Comparison of ENCODE assay signal across 20 mouse cellular contexts in genomic region chr6:124937493-124937892, GRCm38 (mm10). TPM values are rescaled to one million over a fixed set of nuclear protein-coding genes. Genes with fewer than 3 reads are reported as not detected.
DNase-seq lines count a peak whose midpoint lies in the region; ATAC-seq and TF ChIP-seq lines count a peak whose summit lies in the region.
"Had no signal": no experiment of that assay in that cellular context is flagged by ENCODE, and none has a peak within 500 bp of the region (broad histone marks: within the 10 kb centered on the region; RNA-seq: fewer than 3 reads in every experiment).

No protein-coding gene starts in this region.

- WGBS in hindbrain, postnatal 0 days, result 81% methylated on average over 2 of the region's 2 CpGs
- WGBS in hindbrain, embryonic 12.5 days, result 94% methylated on average over 2 of the region's 2 CpGs
- WGBS in stomach, postnatal 0 days, result 47% methylated on average over 2 of the region's 2 CpGs
- WGBS in forebrain, embryonic 10.5 days, result 90% methylated on average over 2 of the region's 2 CpGs

- H3K4me1 ChIP-seq in hindbrain, postnatal 0 days (ENCODE audit: insufficient read depth, low read length), result peaks cover under 1% of the 10 kb centered on the region; the same call in 1 of the 2 replicates
- peaks cover 6% of the 10 kb centered on the region for H3K4me1 ChIP-seq in hindbrain, embryonic 12.5 days
- H3K4me1 ChIP-seq in ES-Bruce4 (ENCODE audit: control insufficient read depth, insufficient read depth, low read length), result no peaks in the 10 kb centered on the region
- peaks cover under 1% of the 10 kb centered on the region; the same call in 1 of the 2 replicates for H3K4me1 ChIP-seq in stomach, postnatal 0 days (replicated peaks; ENCODE audit: control insufficient read depth, insufficient read depth)
- H3K4me1 ChIP-seq in forebrain, embryonic 10.5 days, result peaks cover 12% of the 10 kb centered on the region

- ATAC-seq in hindbrain, postnatal 0 days, result 0 out of 2 replicates have a peak, but pooled peaks have one; percentile 6
- ATAC-seq in hindbrain, embryonic 12.5 days (ENCODE audit: low FRiP score), result no peak
- peak; percentile 22; the same call in 1 of the 2 replicates for ATAC-seq in stomach, postnatal 0 days (ENCODE audit: low FRiP score, low TSS enrichment)
- ATAC-seq: forebrain, embryonic 15.5 days; inflammation-experienced regulatory T-cells, adult 6 months had no signal

- no peak overlapping the region for H3K4me2 ChIP-seq in hindbrain, postnatal 0 days (ENCODE audit: low read depth, low read length)
- no peak overlapping the region for H3K4me2 ChIP-seq in hindbrain, embryonic 12.5 days (replicated peaks)
- H3K4me2 ChIP-seq in stomach, postnatal 0 days (replicated peaks; ENCODE audit: low read depth), result no peak overlapping the region
- H3K4me2 ChIP-seq: embryonic facial prominence, embryonic 15.5 days; forebrain, embryonic 15.5 days; heart, embryonic 12.5 days; hindbrain, embryonic 15.5 days had no signal

- TF ChIP-seq CTCF in hindbrain, postnatal 0 days (IDR thresholded peaks at IDR 0.05; ENCODE audit: low read depth), result no peak
- no peak for TF ChIP-seq CTCF in ES-Bruce4 (IDR thresholded peaks at IDR 0.05; ENCODE audit: low read depth, low read length)
- TF ChIP-seq CTCF in stomach, postnatal 0 days (IDR thresholded peaks at IDR 0.05; ENCODE audit: low read depth), result no peak

- TF ChIP-seq POLR2A in ES-Bruce4 (IDR thresholded peaks at IDR 0.05; ENCODE audit: insufficient read depth, low read length), result no peak

- H3K27ac ChIP-seq in hindbrain, postnatal 0 days, result no peak overlapping the region
- H3K27ac ChIP-seq in hindbrain, embryonic 12.5 days, result no peak overlapping the region
- peak overlapping the region; percentile 63 for H3K27ac ChIP-seq in ES-Bruce4 (ENCODE audit: insufficient read depth, low read length)
- peak overlapping the region; percentile 49; the same call in 1 of the 2 replicates for H3K27ac ChIP-seq in stomach, postnatal 0 days (replicated peaks)
- no peak overlapping the region for H3K27ac ChIP-seq in forebrain, embryonic 10.5 days
- H3K27ac ChIP-seq: embryonic facial prominence, embryonic 15.5 days; forebrain, embryonic 15.5 days; hindbrain, embryonic 10.5 days; hindbrain, embryonic 15.5 days had no signal

- H3K9ac ChIP-seq in hindbrain, postnatal 0 days (replicated peaks; ENCODE audit: low read length), result no peak overlapping the region
- H3K9ac ChIP-seq in hindbrain, embryonic 12.5 days, result no peak overlapping the region
- no peak overlapping the region for H3K9ac ChIP-seq in ES-Bruce4 (ENCODE audit: low read depth, poor library complexity, severe bottlenecking)
- H3K9ac ChIP-seq in stomach, postnatal 0 days (ENCODE audit: low read length), result no peak overlapping the region
- H3K9ac ChIP-seq: embryonic facial prominence, embryonic 15.5 days; forebrain, embryonic 15.5 days; heart, embryonic 12.5 days; hindbrain, embryonic 15.5 days had no signal

- peaks cover 30% of the 10 kb centered on the region for H3K36me3 ChIP-seq in hindbrain, postnatal 0 days (ENCODE audit: insufficient read depth, low read length)
- peaks cover 64% of the 10 kb centered on the region for H3K36me3 ChIP-seq in hindbrain, embryonic 12.5 days
- H3K36me3 ChIP-seq in ES-Bruce4 (ENCODE audit: control insufficient read depth, insufficient read depth, low read length, poor library complexity, severe bottlenecking), result peaks cover 31% of the 10 kb centered on the region
- H3K36me3 ChIP-seq in stomach, postnatal 0 days (ENCODE audit: control insufficient read depth, insufficient read depth, low read length), result peaks cover 17% of the 10 kb centered on the region
- peaks cover 77% of the 10 kb centered on the region for H3K36me3 ChIP-seq in forebrain, embryonic 10.5 days (replicated peaks)

- no peak for TF ChIP-seq EP300 in ES-Bruce4 (IDR thresholded peaks at IDR 0.05; ENCODE audit: insufficient read depth, low read depth, low read length)
- no peak for TF ChIP-seq EP300 in stomach, postnatal 0 days (optimal IDR thresholded peaks at IDR 0.05)

- DNase-seq in hindbrain, postnatal 0 days (ENCODE audit: low spot score), result no peak
- DNase-seq in lung, postnatal 10 days, result peak; percentile 28
- DNase-seq in stomach, postnatal 0 days (ENCODE audit: low spot score), result no peak
- DNase-seq in forebrain, embryonic 10.5 days (ENCODE audit: extremely low spot score, low spot score), result no peak
- DNase-seq: adrenal gland, adult 8-10 months; adrenal gland, postnatal 36 days; embryo, embryonic 11 days; gastrocnemius, postnatal 14 days had no signal

- no peak overlapping the region for H3K4me3 ChIP-seq in hindbrain, postnatal 0 days (ENCODE audit: low read length)
- H3K4me3 ChIP-seq in hindbrain, embryonic 12.5 days, result no peak overlapping the region
- no peak overlapping the region for H3K4me3 ChIP-seq in ES-Bruce4 (ENCODE audit: low read depth, low read length)
- no peak overlapping the region for H3K4me3 ChIP-seq in stomach, postnatal 0 days (ENCODE audit: low read depth, low read length)
- H3K4me3 ChIP-seq in forebrain, embryonic 10.5 days, result no peak overlapping the region
- H3K4me3 ChIP-seq: embryonic facial prominence, embryonic 15.5 days; erythroblast, embryonic 14.5 days; forebrain, embryonic 15.5 days; heart, embryonic 12.5 days; hindbrain, embryonic 10.5 days; hindbrain, embryonic 15.5 days had no signal

- no peaks in the 10 kb centered on the region for H3K27me3 ChIP-seq in hindbrain, postnatal 0 days (ENCODE audit: insufficient read depth, low read length)
- no peaks in the 10 kb centered on the region for H3K27me3 ChIP-seq in hindbrain, embryonic 12.5 days
- no peaks in the 10 kb centered on the region for H3K27me3 ChIP-seq in ES-Bruce4 (ENCODE audit: control insufficient read depth, insufficient read depth, low read length, poor library complexity, severe bottlenecking)
- H3K27me3 ChIP-seq in stomach, postnatal 0 days (ENCODE audit: control insufficient read depth, insufficient read depth, low read length), result no peaks in the 10 kb centered on the region
- no peaks in the 10 kb centered on the region for H3K27me3 ChIP-seq in forebrain, embryonic 10.5 days (ENCODE audit: poor library complexity, severe bottlenecking)
- H3K27me3 ChIP-seq: embryonic facial prominence, embryonic 15.5 days; forebrain, embryonic 15.5 days; heart, embryonic 12.5 days; hindbrain, embryonic 15.5 days had no signal

- H3K9me3 ChIP-seq in hindbrain, postnatal 0 days (ENCODE audit: low read length), result no peaks in the 10 kb centered on the region
- no peaks in the 10 kb centered on the region for H3K9me3 ChIP-seq in hindbrain, embryonic 12.5 days (replicated peaks)
- no peaks in the 10 kb centered on the region for H3K9me3 ChIP-seq in ES-Bruce4 (replicated peaks; ENCODE audit: control insufficient read depth, insufficient read depth, low read length, poor library complexity, severe bottlenecking)
- H3K9me3 ChIP-seq in stomach, postnatal 0 days (ENCODE audit: control insufficient read depth, low read length), result no peaks in the 10 kb centered on the region
- no peaks in the 10 kb centered on the region for H3K9me3 ChIP-seq in forebrain, embryonic 10.5 days
- H3K9me3 ChIP-seq: embryonic facial prominence, embryonic 15.5 days; forebrain, embryonic 15.5 days; G1E; heart, embryonic 12.5 days; hindbrain, embryonic 15.5 days had no signal

RNA-seq across cellular contexts. Expression of gene Mlf2, which starts 6.3 kb away (rescaled TPM):
- 639 and 964 TPM in 2 replicates for total RNA-seq in hindbrain, postnatal 0 days (2014; rRNA removed)
- polyA plus RNA-seq in hindbrain, postnatal 0 days (2015; fragmentation: Nextera tagmentation; extraction: Ambion mirVana), result 618 and 628 TPM in 2 replicates
- 462 and 488 TPM in 2 replicates for polyA plus RNA-seq in hindbrain, embryonic 12.5 days (2016; fragmentation: Nextera tagmentation; extraction: Ambion mirVana)
- 263 and 294 TPM in 2 replicates for polyA plus RNA-seq in ES-Bruce4 (2011; ENCODE audit: insufficient read depth, insufficient read length, low read depth, missing spikeins)
- polyA plus RNA-seq in stomach, postnatal 0 days (2015; fragmentation: Nextera tagmentation; extraction: Ambion mirVana), result 312 and 330 TPM in 2 replicates
- polyA plus RNA-seq in forebrain, embryonic 10.5 days (2016; fragmentation: Nextera tagmentation; extraction: Ambion mirVana), result 388 and 398 TPM in 2 replicates

RNA-seq across cellular contexts. Expression of gene Ptms, which starts 17.6 kb away (rescaled TPM):
- 913 and 1,024 TPM in 2 replicates for total RNA-seq in hindbrain, postnatal 0 days (2014; rRNA removed)
- polyA plus RNA-seq in hindbrain, postnatal 0 days (2015; fragmentation: Nextera tagmentation; extraction: Ambion mirVana), result 767 and 773 TPM in 2 replicates
- 637 and 707 TPM in 2 replicates for polyA plus RNA-seq in hindbrain, embryonic 12.5 days (2016; fragmentation: Nextera tagmentation; extraction: Ambion mirVana)
- polyA plus RNA-seq in ES-Bruce4 (2011; ENCODE audit: insufficient read depth, insufficient read length, low read depth, missing spikeins), result 382 and 383 TPM in 2 replicates
- 260 and 276 TPM in 2 replicates for polyA plus RNA-seq in stomach, postnatal 0 days (2015; fragmentation: Nextera tagmentation; extraction: Ambion mirVana)
- 218 and 224 TPM in 2 replicates for polyA plus RNA-seq in forebrain, embryonic 10.5 days (2016; fragmentation: Nextera tagmentation; extraction: Ambion mirVana)

RNA-seq across cellular contexts. Expression of gene Lag3, which starts 26.0 kb away (rescaled TPM):
- 1.8 and 2.2 TPM in 2 replicates for total RNA-seq in hindbrain, postnatal 0 days (2014; rRNA removed)
- 3.3 and 3.6 TPM in 2 replicates for polyA plus RNA-seq in hindbrain, postnatal 0 days (2015; fragmentation: Nextera tagmentation; extraction: Ambion mirVana)
- polyA plus RNA-seq in hindbrain, embryonic 12.5 days (2016; fragmentation: Nextera tagmentation; extraction: Ambion mirVana), result 1.9 and 2.1 TPM in 2 replicates
- 4.0 and 5.9 TPM in 2 replicates for polyA plus RNA-seq in ES-Bruce4 (2011; ENCODE audit: insufficient read depth, insufficient read length, low read depth, missing spikeins)
- polyA plus RNA-seq in stomach, postnatal 0 days (2015; fragmentation: Nextera tagmentation; extraction: Ambion mirVana), result 0.93 and 1.4 TPM in 2 replicates
- 0.76 and 0.88 TPM in 2 replicates for polyA plus RNA-seq in forebrain, embryonic 10.5 days (2016; fragmentation: Nextera tagmentation; extraction: Ambion mirVana)
- polyA plus RNA-seq: erythroblast, embryonic 14.5 days; G1E had no signal

RNA-seq across cellular contexts. Expression of gene Cops7a, which starts 27.8 kb away (rescaled TPM):
- total RNA-seq in hindbrain, postnatal 0 days (2014; rRNA removed), result 113 and 146 TPM in 2 replicates
- 97.1 and 101 TPM in 2 replicates for polyA plus RNA-seq in hindbrain, postnatal 0 days (2015; fragmentation: Nextera tagmentation; extraction: Ambion mirVana)
- 99.5 and 101 TPM in 2 replicates for polyA plus RNA-seq in hindbrain, embryonic 12.5 days (2016; fragmentation: Nextera tagmentation; extraction: Ambion mirVana)
- polyA plus RNA-seq in ES-Bruce4 (2011; ENCODE audit: insufficient read depth, insufficient read length, low read depth, missing spikeins), result 145 and 154 TPM in 2 replicates
- 114 and 121 TPM in 2 replicates for polyA plus RNA-seq in stomach, postnatal 0 days (2015; fragmentation: Nextera tagmentation; extraction: Ambion mirVana)
- polyA plus RNA-seq in forebrain, embryonic 10.5 days (2016; fragmentation: Nextera tagmentation; extraction: Ambion mirVana), result 136 and 143 TPM in 2 replicates

RNA-seq across cellular contexts. Expression of gene Cd4, which starts 49.5 kb away (rescaled TPM):
- 0.05 TPM in 1 of 2 replicates, not detected in the other for total RNA-seq in hindbrain, postnatal 0 days (2014; rRNA removed)
- 0.13 and 0.18 TPM in 2 replicates for polyA plus RNA-seq in hindbrain, postnatal 0 days (2015; fragmentation: Nextera tagmentation; extraction: Ambion mirVana)
- polyA plus RNA-seq in hindbrain, embryonic 12.5 days (2016; fragmentation: Nextera tagmentation; extraction: Ambion mirVana), result 0.06 TPM in 1 of 2 replicates, not detected in the other
- polyA plus RNA-seq in ES-Bruce4 (2011; ENCODE audit: insufficient read depth, insufficient read length, low read depth, missing spikeins), result not detected in 2 replicates
- 0.45 and 0.65 TPM in 2 replicates for polyA plus RNA-seq in stomach, postnatal 0 days (2015; fragmentation: Nextera tagmentation; extraction: Ambion mirVana)
- polyA plus RNA-seq in forebrain, embryonic 10.5 days (2016; fragmentation: Nextera tagmentation; extraction: Ambion mirVana), result 0.17 TPM in 1 of 2 replicates, not detected in the other
- polyA plus RNA-seq: embryonic facial prominence, embryonic 11.5 days; erythroblast, embryonic 14.5 days; forebrain, embryonic 11.5 days; G1E; heart, embryonic 12.5 days; hindbrain, embryonic 10.5 days had no signal

Comparison
In these comparisons a context has a peak if more than half of its experiments do, and no peak if none do; other contexts are left out.
1. H3K27ac ChIP-seq: peak in ES-Bruce4 (single experiment) and stomach, postnatal 0 days (single experiment); none in hindbrain, postnatal 0 days (single experiment), hindbrain, embryonic 12.5 days (single experiment) and forebrain, embryonic 10.5 days (single experiment).